Mouse (Mus musculus): ENCODE results near the gene Commd4. TPM values are rescaled to one million over a fixed set of nuclear protein-coding genes. Genes with fewer than 3 reads are reported as not detected.

The Commd4 gene
- 80.4 TPM for polyA plus RNA-seq (2015; fragmentation: Illumina TruSeq; extraction: RNeasy Lipid Tissue Mini Kit (QIAGEN cat#74804); ENCODE audit: insufficient read depth, low replicate concordance)

GRCm38 (mm10) chr9:57158013-57158470, at the start of gene Commd4:
TSS of gene Commd4 (minus strand) at chr9:57158331.

GRCm38 (mm10) chr9:57148144-57148878, 9.8 kb downstream of the Commd4 start, which contains the start of gene Neil1:
TSS of gene Neil1 (minus strand) at chr9:57148305.

GRCm38 (mm10) chr9:57130577-57131433, 27.3 kb downstream of the Commd4 start, which contains the start of gene Man2c1:
TSS of gene Man2c1 (plus strand) at chr9:57130690.

Other genes with a start within 250 kb of the Commd4 start
- 10.0 TPM for gene Snx33, start 230.0 kb downstream of the Commd4 start, polyA plus RNA-seq (2015; fragmentation: Illumina TruSeq; extraction: RNeasy Lipid Tissue Mini Kit (QIAGEN cat#74804); ENCODE audit: insufficient read depth, low replicate concordance)
- 69.2 TPM for gene Imp3, start 220.9 kb downstream of the Commd4 start, polyA plus RNA-seq (2015; fragmentation: Illumina TruSeq; extraction: RNeasy Lipid Tissue Mini Kit (QIAGEN cat#74804); ENCODE audit: insufficient read depth, low replicate concordance)
- 24.9 TPM for gene Snupn, start 207.5 kb downstream of the Commd4 start, polyA plus RNA-seq (2015; fragmentation: Illumina TruSeq; extraction: RNeasy Lipid Tissue Mini Kit (QIAGEN cat#74804); ENCODE audit: insufficient read depth, low replicate concordance)
- gene Ptpn9, start 163.4 kb downstream of the Commd4 start, polyA plus RNA-seq (2015; fragmentation: Illumina TruSeq; extraction: RNeasy Lipid Tissue Mini Kit (QIAGEN cat#74804); ENCODE audit: insufficient read depth, low replicate concordance): 31.5 TPM
- 65.3 TPM for gene Sin3a, start 86.3 kb downstream of the Commd4 start, polyA plus RNA-seq (2015; fragmentation: Illumina TruSeq; extraction: RNeasy Lipid Tissue Mini Kit (QIAGEN cat#74804); ENCODE audit: insufficient read depth, low replicate concordance)
- 66.3 TPM for gene Man2c1, start 27.6 kb downstream of the Commd4 start, polyA plus RNA-seq (2015; fragmentation: Illumina TruSeq; extraction: RNeasy Lipid Tissue Mini Kit (QIAGEN cat#74804); ENCODE audit: insufficient read depth, low replicate concordance)
- 13.1 TPM for gene Neil1, start 10.0 kb downstream of the Commd4 start, polyA plus RNA-seq (2015; fragmentation: Illumina TruSeq; extraction: RNeasy Lipid Tissue Mini Kit (QIAGEN cat#74804); ENCODE audit: insufficient read depth, low replicate concordance)
- not detected for gene Trcg1, start 78.2 kb upstream of the Commd4 start, polyA plus RNA-seq (2015; fragmentation: Illumina TruSeq; extraction: RNeasy Lipid Tissue Mini Kit (QIAGEN cat#74804); ENCODE audit: insufficient read depth, low replicate concordance)
- 7.6 TPM for gene 1700017B05Rik, start 104.3 kb upstream of the Commd4 start, polyA plus RNA-seq (2015; fragmentation: Illumina TruSeq; extraction: RNeasy Lipid Tissue Mini Kit (QIAGEN cat#74804); ENCODE audit: insufficient read depth, low replicate concordance)

Measured in spleen, adult 10 weeks (tissue).